Mouse (Mus musculus): ENCODE measurements around the gene Grin3b.

The Grin3b gene

DNA sequence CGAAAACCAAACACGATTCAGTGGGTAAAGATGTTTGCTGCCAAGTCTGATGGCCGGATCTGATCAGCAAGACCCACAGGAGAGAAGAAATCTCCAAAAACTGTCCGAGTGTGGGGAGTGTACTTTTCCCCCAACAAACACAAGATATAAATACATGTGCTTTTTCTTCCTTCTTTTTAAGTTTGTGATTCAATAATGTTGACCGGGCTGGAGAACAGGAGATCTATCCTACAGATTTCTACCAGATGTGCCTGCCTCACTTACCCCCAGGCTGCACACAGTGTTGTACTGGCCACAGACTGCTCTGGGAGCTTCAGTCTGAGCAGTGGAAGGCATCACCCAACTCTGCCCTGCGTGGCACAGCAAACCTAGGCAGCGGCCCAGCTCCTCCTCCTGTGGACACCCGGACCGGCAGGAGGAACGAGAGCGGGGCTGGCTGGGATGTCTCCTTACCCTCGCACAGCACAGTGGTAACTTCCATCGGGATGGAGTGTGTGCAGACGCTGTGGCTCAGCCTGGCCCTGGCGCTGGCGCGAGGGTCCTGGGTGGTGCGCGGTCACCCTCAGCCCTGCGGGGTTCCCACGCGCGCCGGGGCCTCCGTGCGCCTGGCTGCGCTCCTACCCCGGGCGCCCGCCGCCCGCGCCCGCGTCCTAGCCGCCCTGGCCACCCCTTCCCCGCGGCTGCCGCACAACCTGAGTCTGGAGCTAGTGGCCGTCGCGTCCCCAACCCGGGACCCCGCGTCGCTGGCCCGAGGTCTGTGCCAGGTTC is at the start of gene Grin3b:
Gene Grin3b (plus strand): TSS at position 301 of the 768 bp plus-strand sequence.
- no peak for DNase-seq

- DNase-seq: no peak
These were observed 49.5 kb upstream of the Grin3b start, which contains the start of gene R3hdm4 for GRCm38 (mm10) chr10:79920958-79921535. TSS of gene R3hdm4 (minus strand) at chr10:79921208.

- DNase-seq: no peak
These were observed 48.9 kb upstream of the Grin3b start for GRCm38 (mm10) chr10:79921572-79921971.

DNA sequence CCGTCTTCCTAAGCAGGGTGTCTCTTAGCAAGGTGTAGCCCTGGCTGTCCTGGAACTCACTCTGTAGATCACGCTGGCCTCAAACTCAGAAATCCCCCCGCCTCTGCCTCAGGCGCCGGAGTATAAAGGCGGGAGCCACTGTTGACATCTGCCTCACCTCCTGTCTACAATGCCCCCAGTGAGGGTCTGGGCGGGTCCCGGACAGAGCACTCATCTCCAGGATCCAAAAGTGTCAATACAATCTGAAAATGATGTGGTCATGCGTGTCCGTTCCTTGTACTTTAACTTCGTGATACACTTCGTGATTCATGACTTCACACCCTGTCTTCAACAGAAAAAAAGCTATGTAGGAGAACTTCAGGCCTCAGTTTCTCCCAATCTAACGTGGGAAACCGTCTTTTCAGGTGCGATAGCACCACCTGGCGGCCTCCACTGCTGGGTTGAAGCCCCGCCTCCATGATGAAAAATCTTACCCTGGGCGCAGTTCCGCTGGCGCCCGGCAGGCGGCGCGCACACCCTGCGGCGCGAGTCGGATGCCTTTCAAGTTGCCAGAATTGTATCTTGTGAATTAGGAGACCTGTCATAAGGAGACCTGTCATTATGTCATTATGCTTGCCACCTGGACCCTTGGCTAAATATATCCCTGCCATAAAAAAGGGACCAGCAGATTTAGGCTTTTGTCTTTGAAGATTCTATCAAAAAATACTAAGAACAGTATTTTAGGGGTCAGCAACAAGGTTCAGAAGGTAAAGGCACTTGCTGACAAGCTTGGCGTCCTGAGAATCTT is 45.3 kb upstream of the Grin3b start:
- DNase-seq: peak; percentile 91

GRCm38 (mm10) chr10:79925785-79926490 is 44.6 kb upstream of the Grin3b start:
- DNase-seq: no peak

GRCm38 (mm10) chr10:79926491-79927323 is 43.8 kb upstream of the Grin3b start, which contains the start of gene Arid3a:
TSS of gene Arid3a (plus strand) at chr10:79927043.
- peak; percentile 91 for DNase-seq

DNA sequence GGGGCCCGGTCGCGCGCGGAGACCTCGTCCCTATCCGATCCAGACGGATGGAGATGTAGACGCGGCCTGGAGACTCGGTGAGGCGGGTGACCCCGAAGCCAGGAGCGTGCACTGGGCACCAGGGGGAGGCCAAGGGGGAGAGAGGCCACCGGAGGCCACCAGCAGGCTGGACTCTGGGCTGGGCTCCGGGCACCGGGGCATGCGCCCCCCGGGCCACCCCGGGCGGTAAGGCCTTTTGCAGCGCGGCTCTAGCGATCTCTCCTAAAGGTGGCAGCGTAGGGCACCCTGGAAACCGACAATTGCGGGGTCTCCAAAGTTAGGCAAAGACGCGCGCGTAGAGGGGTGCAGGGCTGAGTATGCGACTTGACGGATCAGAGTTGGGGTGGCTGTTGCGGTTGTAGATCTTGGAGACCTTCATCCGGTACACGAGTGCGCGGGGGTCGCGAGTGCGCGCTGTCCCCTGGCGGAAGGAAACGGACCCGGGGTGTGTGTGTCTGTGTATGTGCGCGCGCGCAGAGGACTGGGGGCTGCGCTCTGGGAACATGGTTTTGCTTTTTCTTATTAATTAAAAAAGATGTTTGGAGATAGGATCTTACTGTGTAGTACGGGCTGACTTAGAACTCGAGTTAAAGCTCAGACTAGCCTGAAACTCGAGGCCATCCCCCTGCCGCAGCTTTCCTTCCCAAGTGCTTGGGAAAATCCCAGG is 43.0 kb upstream of the Grin3b start:
- peak; percentile 57 for DNase-seq

- no peak for DNase-seq
These were observed 42.4 kb upstream of the Grin3b start for GRCm38 (mm10) chr10:79928030-79928694.

DNA sequence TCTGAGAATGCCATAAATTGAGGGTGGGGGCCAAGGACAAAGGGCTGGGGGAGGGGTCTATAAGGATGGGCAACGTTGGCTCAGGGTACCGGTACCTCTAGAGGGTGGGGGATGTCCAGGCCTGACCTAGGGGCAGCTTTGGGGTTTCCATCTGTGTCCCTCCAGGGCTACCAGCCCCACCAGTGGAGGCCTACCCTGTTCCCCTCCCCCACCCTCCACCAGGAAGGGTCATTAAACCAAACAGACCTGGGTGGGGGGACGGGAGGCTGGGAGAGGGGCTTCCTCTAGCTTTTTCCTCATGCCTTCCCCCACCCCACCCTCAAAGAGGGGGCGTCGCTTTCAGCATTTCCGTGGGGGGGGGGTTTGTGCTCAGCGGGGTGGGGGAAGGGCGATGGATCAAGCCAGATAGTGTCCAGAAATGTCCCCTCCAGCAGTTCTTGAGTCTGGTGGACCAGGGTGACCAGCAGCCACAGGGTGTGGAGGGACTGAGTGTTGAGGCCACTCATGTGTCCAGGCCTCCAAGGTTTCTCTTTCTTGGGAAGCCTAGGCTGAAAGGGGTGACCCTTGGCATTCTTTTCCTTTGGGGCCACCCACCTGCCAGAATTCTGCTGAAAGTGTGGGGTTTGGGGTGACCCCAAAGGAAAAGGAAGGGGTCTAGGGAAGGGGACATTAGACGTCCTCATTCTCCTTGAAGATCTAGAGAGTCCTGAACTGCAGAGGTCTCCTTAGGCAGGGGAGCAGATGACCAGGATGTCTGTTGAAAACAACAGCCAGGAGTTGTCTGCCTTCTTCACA is 41.4 kb upstream of the Grin3b start:
- no peak for DNase-seq

DNA sequence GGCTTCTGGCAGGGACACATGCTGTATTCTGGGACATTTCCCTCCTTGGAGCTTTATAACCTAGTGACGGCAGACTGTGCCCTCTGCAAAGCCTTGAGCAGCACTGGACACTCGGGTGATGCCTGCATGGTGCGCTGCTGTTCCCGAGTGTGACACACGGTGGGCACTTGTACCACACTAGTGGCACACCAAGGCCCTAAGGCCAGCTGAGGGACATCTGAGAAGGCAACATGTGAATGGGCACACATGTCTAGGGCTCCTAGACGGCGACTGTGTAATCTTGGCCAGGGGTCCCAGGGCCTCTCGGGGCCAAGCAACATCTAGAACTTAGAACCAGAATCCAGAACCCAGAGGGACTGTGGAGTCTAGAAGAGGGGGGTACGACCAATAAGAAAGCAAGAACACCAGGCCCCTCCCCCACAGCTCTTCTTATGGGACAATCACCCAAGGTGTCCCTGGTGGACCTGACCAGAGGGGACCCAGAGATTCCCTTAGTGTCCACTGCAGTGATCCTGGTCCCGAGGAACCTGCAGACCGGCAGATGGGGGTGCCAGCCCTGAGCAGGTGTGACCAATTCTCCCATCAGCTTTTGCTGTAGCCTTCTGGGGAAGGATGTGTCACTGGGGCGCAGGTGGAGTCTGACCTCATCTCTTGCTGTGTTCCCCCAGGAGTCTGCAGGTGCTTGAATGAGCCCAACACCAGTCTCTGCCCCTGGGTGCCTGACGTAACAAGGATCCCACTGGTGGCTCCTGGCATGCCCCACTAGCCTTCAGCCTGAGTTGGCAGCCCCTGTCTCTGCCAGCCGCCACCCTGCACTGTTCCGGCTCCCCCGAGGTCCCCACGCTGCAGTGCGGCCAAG is 40.3 kb upstream of the Grin3b start:
- DNase-seq: no peak

DNA sequence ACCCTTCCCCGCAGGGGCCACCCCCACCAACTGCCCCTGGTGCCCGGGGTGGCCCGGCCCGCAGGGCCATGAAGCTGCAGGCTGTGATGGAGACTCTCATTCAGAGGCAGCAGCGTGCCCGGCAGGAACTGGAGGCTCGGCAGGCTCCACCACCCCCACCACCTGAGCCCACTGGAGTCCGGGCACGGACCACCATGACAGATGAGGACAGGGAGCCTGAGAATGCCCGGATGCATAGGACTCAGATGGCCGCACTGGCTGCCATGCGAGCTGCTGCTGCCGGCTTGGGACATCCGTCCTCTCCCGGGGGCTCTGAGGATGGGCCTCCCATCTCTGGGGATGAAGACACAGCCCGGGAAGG is 39.7 kb upstream of the Grin3b start:
- DNase-seq: no peak

DNA sequence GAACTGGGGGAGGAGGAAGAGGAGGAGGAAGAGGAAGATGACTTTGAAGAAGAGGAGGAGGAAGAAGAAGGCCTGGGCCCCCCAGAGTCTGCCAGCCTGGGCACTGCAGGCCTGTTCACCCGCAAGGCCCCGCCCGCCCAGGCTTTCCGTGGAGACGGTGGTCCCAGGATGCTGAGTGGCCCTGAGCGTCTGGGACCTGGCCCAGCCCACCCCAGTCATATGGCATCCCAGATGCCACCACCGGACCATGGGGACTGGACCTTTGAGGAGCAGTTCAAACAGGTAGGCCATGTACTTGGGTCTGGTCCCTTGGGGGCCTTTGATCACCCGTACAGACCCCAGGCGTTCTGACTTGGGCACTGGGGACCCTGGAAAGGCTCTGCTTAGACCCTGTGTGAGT is 38.7 kb upstream of the Grin3b start:
- DNase-seq: no peak

DNA sequence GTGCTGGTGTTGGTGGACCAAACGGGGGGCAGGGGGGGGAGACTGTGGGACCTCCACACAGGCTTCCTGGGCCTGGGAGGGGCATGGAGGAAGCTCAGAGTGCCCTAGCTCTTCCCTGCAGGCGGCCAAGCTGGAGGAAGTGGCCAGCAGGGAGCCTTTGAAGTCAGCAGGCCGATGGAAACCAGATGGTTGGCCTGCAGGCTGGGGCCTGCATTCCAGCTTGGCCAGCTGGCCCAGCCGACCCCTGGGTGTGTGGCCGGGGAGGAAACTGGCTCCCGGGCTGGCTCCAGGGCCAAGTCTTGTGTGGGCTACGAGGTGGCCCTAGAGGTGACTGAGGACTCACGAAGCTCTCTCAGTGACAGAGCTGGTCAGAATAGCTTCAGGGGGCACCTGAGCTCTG is 37.8 kb upstream of the Grin3b start:
- DNase-seq: peak; percentile 46

DNA sequence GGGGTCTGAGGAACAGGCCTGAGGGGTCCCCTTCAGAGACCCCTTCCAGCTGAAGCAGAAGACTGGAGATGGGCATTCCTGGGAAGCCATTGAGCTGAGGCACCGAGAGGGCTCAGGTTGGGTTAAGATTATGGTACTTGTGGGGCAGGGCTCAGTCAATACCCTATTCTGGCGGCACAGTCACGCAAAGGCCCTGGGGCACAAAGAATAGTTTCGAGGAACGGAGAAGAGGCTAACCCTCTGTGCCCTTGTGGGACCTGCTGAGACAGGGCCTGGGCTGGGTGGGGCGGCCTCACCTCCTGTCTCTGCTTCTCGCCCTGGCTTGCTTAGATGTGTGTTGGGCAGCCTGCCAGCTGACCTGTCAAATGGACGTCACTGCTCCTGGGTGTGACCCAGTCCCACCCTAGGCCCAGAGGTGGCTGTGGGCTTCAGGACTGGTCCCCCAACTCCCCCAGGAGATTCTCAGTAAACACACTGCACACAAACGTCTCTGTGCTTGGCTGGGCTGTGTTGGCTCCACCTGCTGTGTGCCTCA is 37.3 kb upstream of the Grin3b start:
- no peak for DNase-seq

GRCm38 (mm10) chr10:79933861-79934260 is 36.7 kb upstream of the Grin3b start:
- DNase-seq: no peak

DNA sequence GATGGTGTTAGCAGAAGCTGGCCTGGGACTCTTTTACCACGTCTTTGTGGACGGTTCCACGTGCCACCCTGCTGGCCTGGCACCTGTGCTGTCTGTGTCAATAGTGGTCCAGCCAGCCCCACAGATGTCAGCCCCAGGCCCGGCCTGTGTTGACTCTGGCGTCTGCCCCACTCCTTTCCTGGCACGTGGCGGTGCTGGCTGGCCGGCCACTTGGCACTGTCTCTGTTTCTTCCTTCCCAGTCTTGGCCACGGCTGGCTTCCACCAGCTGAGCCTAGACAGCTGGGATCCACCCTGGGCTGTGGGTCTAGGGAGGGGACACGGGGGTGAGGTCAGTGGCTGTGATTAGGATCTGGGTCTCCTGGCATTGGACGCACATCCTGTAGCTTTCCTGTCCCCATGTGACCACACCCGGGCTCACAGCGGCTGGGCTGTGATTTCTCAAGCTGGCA is 36.2 kb upstream of the Grin3b start:
- peak; percentile 72 for DNase-seq

DNA sequence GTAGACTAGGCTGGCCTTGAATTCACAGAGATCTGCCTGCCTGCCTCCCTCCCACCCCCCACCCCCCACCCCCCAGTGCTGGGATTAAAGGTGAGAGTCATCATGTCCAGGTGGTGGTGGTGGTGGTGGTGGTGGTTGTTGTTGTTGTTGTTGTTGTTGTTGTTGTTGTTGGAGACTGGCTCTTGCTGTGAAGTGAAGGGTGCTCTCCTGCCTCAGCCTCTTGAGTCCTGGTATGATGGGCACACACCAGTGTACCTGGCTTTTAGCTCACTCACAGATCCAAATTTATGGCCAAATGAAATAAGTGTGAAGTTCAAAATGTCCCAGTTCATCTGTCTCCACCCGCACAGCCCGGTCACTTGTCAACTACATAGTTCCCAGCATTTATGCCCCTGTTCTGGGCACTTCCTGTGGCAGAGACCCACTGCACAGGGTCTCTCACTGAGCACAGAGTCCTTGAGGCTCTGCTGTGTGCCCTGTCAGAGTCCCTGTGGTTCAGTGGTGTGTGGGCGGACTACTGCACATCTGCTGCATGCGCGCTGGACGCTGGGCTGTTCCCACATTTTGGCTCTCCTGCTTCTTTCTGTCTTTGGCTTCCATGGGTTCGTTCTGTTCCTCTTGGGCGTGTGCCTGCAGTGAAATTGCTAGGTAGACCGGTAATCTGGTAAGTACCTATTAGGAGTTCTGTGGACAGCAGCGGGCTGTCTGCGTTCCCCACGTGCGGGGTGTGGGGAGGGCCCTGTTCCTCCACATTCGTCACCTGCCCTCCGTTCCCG is 35.5 kb upstream of the Grin3b start:
- DNase-seq: no peak
